Mouse (Mus musculus) liver, postnatal 0 days (tissue): ENCODE results near the gene Cand2. TPM values are rescaled to one million over a fixed set of nuclear protein-coding genes. Genes with fewer than 3 reads are reported as not detected.

ENCODE experiments used
- ATAC-seq: fragments of 200-750 bp; cut with Nextera tagmentation; 2 replicates; pipeline ENCODE4 v1.8.0; 2017; ENCODE audit warnings: mild to moderate bottlenecking, moderate library complexity
- DNase-seq: peaks from one replicate; pipeline ENCODE4 v3.0.0-alpha.2; 2016
- H3K27ac ChIP-seq: fragments of 300-500 bp; sonication (generic); 2 replicates; pipeline ENCODE4 v1.5.1; 2014; ENCODE audit warnings: antibody characterized with exemption, moderate library complexity, mild to moderate bottlenecking, low read depth
- H3K27me3 ChIP-seq: fragments of 300-500 bp; sonication (generic); 2 replicates; pipeline ENCODE4 v1.6.1; 2014; ENCODE audit warnings: low read length, control low read depth, mixed read lengths; ENCODE audit not compliant: insufficient read depth
- H3K36me3 ChIP-seq: fragments of 300-500 bp; sonication (generic); replicated peaks from 2 replicates; pipeline ENCODE4 v1.6.1; 2014; ENCODE audit warnings: mild to moderate bottlenecking, control low read depth, low read length, moderate library complexity, mixed read lengths; ENCODE audit not compliant: insufficient read depth
- H3K4me1 ChIP-seq: fragments of 300-500 bp; sonication (generic); 2 replicates; pipeline ENCODE4 v1.6.1; 2014; ENCODE audit warnings: antibody characterized with exemption, mild to moderate bottlenecking, control low read depth; ENCODE audit not compliant: insufficient read depth
- H3K4me2 ChIP-seq: fragments of 300-500 bp; sonication (generic); 2 replicates; pipeline ENCODE4 v1.6.1; 2014; ENCODE audit warnings: low read depth, mild to moderate bottlenecking, low read length, moderate library complexity, mixed read lengths
- H3K4me3 ChIP-seq: fragments of 300-500 bp; sonication (generic); 2 replicates; pipeline ENCODE4 v1.5.1; 2014; ENCODE audit warnings: low read depth, low read length
- H3K9ac ChIP-seq: fragments of 300-500 bp; sonication (generic); replicated peaks from 2 replicates; pipeline ENCODE4 v1.6.1; 2014; ENCODE audit warnings: mild to moderate bottlenecking, moderate library complexity
- H3K9me3 ChIP-seq: fragments of 300-500 bp; sonication (generic); 2 replicates; pipeline ENCODE4 v1.6.1; 2016; ENCODE audit warnings: mild to moderate bottlenecking, control low read depth, low read length, mixed read lengths
- CTCF ChIP-seq: sonication (generic); IDR thresholded peaks from 2 replicates; pipeline ENCODE4 v1.5.1; 2016; ENCODE audit warnings: antibody characterized with exemption, low read depth
- EP300 ChIP-seq: IDR thresholded peaks from 2 replicates; pipeline ENCODE4 v1.6.1; 2016; ENCODE audit warnings: antibody characterized with exemption, low read depth, mild to moderate bottlenecking
- WGBS: fragments of 180-500 bp; shearing (Covaris S2); extraction: QIAGEN DNeasy Blood & Tissue Kit; methylation state at CpG from one replicate; pipeline ENCODE4 v1.1.7; 2014; ENCODE audit not compliant: insufficient replicate concordance; 5-methylcytosine and 5-hydroxymethylcytosine counted together
- polyA plus RNA-seq: library from polyadenylated mRNA; unstranded; fragments of >200 nt; fragmentation: Nextera tagmentation; extraction: Ambion mirVana; gene quantifications from 2 replicates; pipeline ENCODE4 v1.2.1, GENCODE M21; 2015

Cand2 gene
- polyA plus RNA-seq, 1 experiment from 2014 or later, result 0.61 TPM

DNA sequence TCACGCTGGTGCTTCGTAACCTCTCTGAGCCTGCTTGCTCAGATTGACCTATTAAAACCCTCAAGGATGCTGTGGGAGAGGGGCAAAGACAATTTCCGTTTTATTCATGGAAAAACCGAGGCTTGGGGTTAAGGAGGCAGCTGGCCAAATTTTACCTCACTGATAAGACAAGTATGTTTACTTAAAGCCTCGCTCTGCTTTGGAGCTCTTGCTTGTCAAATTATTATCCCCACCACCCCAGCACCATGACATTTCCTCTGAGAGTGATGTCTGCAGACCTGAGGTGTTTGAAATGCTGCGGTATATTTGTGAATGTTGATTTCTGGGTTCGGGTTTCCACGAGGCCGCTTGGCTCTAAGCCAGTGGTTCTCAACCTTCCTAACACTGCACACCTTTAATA is 2.0 kb downstream of the Cand2 start:
- Histone ChIP-seq H3K9me3 (no peaks in the 10 kb centered on the region), H3K9ac (no peak overlapping the region), H3K27me3 (no peaks in the 10 kb centered on the region), H3K4me2 (no peak overlapping the region), H3K4me1 (peaks cover 23% of the 10 kb centered on the region), H3K36me3 (no peaks in the 10 kb centered on the region), H3K4me3 (no peak overlapping the region), H3K27ac (no peak overlapping the region)
- WGBS, result 42% methylated on average over 9 of the region's 9 CpGs
- DNase-seq (no peak), ATAC-seq (no peak)
- TF ChIP-seq CTCF, result no peak
- TF ChIP-seq EP300, result no peak

DNA sequence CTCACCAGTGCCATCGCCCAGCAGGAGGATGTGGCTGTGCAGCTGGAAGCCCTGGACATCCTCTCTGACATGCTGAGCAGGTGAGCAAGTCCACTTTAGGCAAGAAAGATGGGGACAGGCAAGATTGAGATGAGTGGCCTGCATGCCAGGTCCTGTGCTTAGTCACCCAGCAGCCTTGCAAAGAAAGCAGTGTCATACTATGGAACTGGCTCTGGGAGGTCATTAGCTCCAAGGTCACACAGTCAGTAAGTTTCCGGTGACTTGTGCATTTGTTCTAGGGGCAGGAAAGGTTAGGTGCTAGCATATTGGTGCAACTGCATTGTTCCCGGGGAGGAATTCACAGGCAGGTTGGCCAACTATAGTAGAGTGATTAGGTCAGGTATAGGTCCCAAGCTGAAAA is 8.4 kb downstream of the Cand2 start:
- Histone ChIP-seq H3K27ac (no peak overlapping the region), H3K36me3 (0 out of 2 replicates have a peak, but pooled peaks cover 9% of the 10 kb centered on the region), H3K4me3 (no peak overlapping the region), H3K9me3 (no peaks in the 10 kb centered on the region), H3K4me1 (no peaks in the 10 kb centered on the region), H3K4me2 (no peak overlapping the region), H3K27me3 (no peaks in the 10 kb centered on the region), H3K9ac (no peak overlapping the region)
- ATAC-seq, result 0 out of 2 replicates have a peak, but pooled peaks have one; percentile 31
- no peak for TF ChIP-seq EP300
- no peak for TF ChIP-seq CTCF
- DNase-seq, result no peak
- WGBS, result 61% methylated on average over 3 of the region's 3 CpGs

DNA sequence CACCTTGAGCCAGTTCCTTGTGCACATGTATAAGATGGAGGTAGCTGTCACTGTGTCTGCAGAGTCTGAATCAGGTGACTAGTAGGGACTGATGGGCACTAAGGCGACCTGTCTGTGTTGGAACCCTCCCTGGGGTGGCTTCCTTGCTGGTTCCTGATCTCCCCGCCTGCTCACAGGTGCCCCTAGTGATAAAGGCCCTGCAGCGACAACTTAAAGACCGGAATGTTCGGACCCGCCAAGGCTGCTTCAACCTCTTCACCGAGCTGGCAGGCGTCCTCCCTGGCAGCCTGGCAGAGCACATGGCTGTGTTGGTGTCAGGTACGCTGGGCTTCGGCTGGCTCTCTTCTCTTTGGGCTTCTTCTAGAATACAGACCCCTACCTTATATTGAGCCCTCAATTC is 16.7 kb downstream of the Cand2 start:
- no peak for TF ChIP-seq EP300
- TF ChIP-seq CTCF, result no peak
- Histone ChIP-seq H3K4me2 (no peak overlapping the region), H3K9ac (no peak overlapping the region), H3K27ac (no peak overlapping the region), H3K27me3 (no peaks in the 10 kb centered on the region), H3K4me1 (no peaks in the 10 kb centered on the region), H3K9me3 (no peaks in the 10 kb centered on the region), H3K36me3 (peaks cover 9% of the 10 kb centered on the region), H3K4me3 (no peak overlapping the region)
- no peak for DNase-seq
- 84% methylated on average over 10 of the region's 10 CpGs for WGBS
- no peak for ATAC-seq

DNA sequence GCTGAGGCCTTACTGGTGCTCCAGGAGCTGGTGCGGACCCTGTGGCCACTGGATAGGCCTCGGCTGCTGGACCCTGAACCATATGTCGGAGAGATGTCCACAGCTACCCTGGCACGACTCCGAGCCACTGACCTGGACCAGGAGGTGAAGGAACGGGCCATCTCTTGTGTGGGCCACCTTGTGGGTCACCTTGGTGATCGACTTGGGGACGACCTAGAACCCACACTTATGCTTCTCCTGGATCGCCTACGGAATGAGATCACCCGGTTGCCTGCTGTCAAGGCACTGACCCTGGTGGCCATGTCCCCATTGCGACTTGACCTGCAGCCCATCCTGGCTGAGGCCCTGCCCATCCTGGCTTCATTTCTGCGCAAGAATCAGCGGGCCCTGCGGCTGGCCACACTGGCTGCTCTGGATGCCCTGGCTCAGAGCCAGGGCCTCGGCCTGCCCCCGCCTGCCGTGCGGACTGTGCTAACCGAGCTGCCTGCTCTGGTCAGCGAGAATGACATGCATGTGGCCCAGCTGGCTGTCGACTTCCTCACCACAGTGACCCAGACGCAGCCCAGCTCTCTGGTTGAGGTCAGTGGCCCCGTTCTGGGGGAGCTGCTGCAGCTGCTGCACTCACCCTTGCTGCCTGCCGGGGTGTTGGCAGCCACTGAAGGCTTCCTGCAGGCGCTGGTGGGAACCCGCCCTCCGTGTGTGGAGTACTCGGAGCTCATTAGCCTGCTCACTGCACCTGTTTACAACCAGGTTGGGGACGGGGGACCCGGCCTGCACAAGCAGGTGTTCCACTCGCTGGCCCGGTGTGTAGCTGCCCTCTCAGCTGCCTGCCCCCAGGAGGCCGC is 17.7 kb downstream of the Cand2 start:
- no peak for TF ChIP-seq EP300
- no peak for TF ChIP-seq CTCF
- Histone ChIP-seq H3K27me3 (no peaks in the 10 kb centered on the region), H3K4me2 (no peak overlapping the region), H3K9ac (no peak overlapping the region), H3K4me1 (no peaks in the 10 kb centered on the region), H3K4me3 (no peak overlapping the region), H3K9me3 (no peaks in the 10 kb centered on the region), H3K27ac (no peak overlapping the region), H3K36me3 (peaks cover 9% of the 10 kb centered on the region)
- no peak for DNase-seq
- WGBS, result 82% methylated on average over 34 of the region's 34 CpGs
- ATAC-seq, result 0 out of 2 replicates have a peak, but pooled peaks have one; percentile 12

DNA sequence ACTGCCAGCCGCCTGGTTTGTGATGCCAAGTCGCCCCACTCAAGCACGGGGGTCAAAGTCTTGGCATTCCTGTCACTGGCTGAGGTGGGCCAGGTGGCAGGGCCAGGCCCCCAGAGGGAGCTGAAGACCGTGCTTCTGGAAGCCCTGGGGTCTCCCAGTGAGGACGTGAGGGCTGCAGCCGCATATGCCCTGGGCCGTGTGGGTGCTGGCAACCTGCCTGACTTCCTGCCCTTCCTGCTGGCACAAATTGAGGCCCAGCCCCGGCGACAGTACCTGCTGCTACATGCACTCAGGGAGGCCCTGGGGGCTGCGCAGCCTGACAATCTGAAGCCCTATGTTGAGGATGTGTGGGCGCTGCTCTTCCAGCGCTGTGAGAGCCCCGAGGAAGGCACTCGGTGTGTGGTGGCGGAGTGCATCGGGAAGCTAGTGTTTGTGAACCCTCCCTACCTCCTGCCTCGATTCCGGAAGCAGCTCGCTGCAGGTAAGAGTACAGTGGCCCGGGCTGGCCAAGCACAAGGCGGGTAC is 18.4 kb downstream of the Cand2 start:
- H3K4me1 ChIP-seq, result no peaks in the 10 kb centered on the region
- ATAC-seq (no peak), DNase-seq (no peak)
- H3K36me3 ChIP-seq, result peaks cover 11% of the 10 kb centered on the region
- H3K4me3 ChIP-seq, result no peak overlapping the region
- no peaks in the 10 kb centered on the region for H3K9me3 ChIP-seq
- WGBS, result 87% methylated on average over 21 of the region's 21 CpGs
- H3K9ac ChIP-seq, result no peak overlapping the region
- H3K27me3 ChIP-seq, result no peaks in the 10 kb centered on the region
- no peak overlapping the region for H3K4me2 ChIP-seq
- no peak for TF ChIP-seq CTCF
- TF ChIP-seq EP300, result no peak
- no peak overlapping the region for H3K27ac ChIP-seq

DNA sequence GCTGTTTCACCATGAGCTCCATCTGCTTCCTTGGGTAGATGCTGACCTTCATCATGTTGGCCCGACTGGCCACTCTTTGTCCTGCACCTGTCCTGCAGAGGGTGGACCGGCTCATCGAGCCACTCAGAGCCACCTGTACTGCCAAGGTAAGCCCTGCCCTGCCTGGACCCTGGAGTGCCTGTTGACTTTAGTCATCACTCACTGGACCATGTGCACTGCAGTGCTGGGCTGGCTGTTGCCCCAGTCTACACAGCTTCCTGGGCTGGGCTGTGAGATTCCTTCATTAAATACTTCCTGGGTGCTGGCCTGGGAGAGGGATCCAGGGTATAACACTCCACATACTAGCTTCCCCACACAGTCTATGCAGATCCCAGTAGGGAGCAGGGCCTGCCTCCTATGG is 27.5 kb downstream of the Cand2 start:
- Histone ChIP-seq H3K4me3 (no peak overlapping the region), H3K4me2 (no peak overlapping the region), H3K27me3 (no peaks in the 10 kb centered on the region), H3K9me3 (no peaks in the 10 kb centered on the region), H3K9ac (no peak overlapping the region), H3K4me1 (peaks cover 8% of the 10 kb centered on the region), H3K36me3 (peaks cover 34% of the 10 kb centered on the region), H3K27ac (no peak overlapping the region)
- TF ChIP-seq EP300 (no peak), CTCF (no peak)
- DNase-seq (no peak), ATAC-seq (no peak)
- 79% methylated on average over 3 of the region's 3 CpGs for whole genome bisulfite sequencing
